Mouse (Mus musculus) erythroblast, embryonic 14.5 days (primary cell): ENCODE measurements around the gene Pthlh.

Experiments used
- GATA1 ChIP-seq: IDR thresholded peaks from 2 replicates; pipeline ENCODE4 v1.6.1; 2012; ENCODE audit warnings: low read length, inconsistent platforms, mixed read lengths
- TAL1 ChIP-seq: IDR thresholded peaks from 3 replicates; pipeline ENCODE4 v1.6.1; 2012; ENCODE audit warnings: low read length, inconsistent platforms, mixed read lengths

GRCm38 (mm10) chr6:147243655-147244054 lies 20.3 kb downstream of the Pthlh start:
- TF ChIP-seq GATA1 (no peak), TAL1 (no peak)
